Mouse (Mus musculus) bone marrow, adult 2 months (tissue): ENCODE data around the gene Atp13a3.

Source experiments
- CTCF ChIP-seq: fragments of 200-500 bp; IDR thresholded peaks from 2 replicates; pipeline ENCODE4 v1.5.1; 2011; ENCODE audit warnings: low read length, control low read depth; ENCODE audit not compliant: control insufficient read depth, insufficient read depth
- POLR2A ChIP-seq: fragments of 200-500 bp; IDR thresholded peaks from 2 replicates; pipeline ENCODE4 v1.6.1; 2011; ENCODE audit warnings: low read depth, mild to moderate bottlenecking, control low read depth, low read length, borderline replicate concordance; ENCODE audit not compliant: control insufficient read depth

DNA sequence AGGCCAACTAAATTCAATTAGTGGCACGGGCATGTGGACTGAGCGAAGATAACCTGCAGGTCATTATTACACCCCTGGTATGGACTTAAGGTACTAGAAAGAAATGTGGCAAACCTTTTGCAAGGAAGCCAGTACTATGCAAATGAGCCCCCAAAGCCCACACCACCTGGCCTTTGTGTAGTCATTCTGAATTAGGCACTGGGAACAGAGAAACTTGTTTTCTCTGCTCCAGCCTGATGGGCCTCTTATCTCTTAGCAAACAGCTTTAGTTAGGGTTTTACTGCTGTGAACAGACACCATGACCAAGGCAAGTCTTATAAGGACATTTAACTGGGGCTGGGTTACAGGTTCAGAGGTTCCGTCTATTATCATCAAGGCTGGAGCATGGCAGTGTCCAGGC lies 27.4 kb upstream of the Atp13a3 start:
- TF ChIP-seq CTCF (no peak), POLR2A (no peak)
